Mouse (Mus musculus) kidney, embryonic 14.5 days (tissue): ENCODE results near the gene Cisd2. TPM values are rescaled to one million over a fixed set of nuclear protein-coding genes. Genes with fewer than 3 reads are reported as not detected.

Experiments used
- ATAC-seq: fragments of 200-750 bp; cut with Nextera tagmentation; 2 replicates; pipeline ENCODE4 v1.8.0; 2017; ENCODE audit warnings: moderate number of reproducible peaks, mild to moderate bottlenecking, moderate TSS enrichment, moderate library complexity; ENCODE audit not compliant: low FRiP score, low TSS enrichment
- H3K27ac ChIP-seq: fragments of 300-500 bp; sonication (generic); 2 replicates; pipeline ENCODE4 v1.5.1; 2014; ENCODE audit warnings: low read depth, mild to moderate bottlenecking, low read length, moderate library complexity, mixed read lengths
- H3K27me3 ChIP-seq: fragments of 300-500 bp; sonication (generic); 2 replicates; pipeline ENCODE4 v1.6.1; 2014; ENCODE audit warnings: mild to moderate bottlenecking, low read length; ENCODE audit not compliant: control insufficient read depth, insufficient read depth
- H3K36me3 ChIP-seq: fragments of 300-500 bp; sonication (generic); 2 replicates; pipeline ENCODE4 v1.6.1; 2014; ENCODE audit warnings: low read length, mixed read lengths; ENCODE audit not compliant: control insufficient read depth, insufficient read depth
- H3K4me1 ChIP-seq: fragments of 300-500 bp; sonication (generic); 2 replicates; pipeline ENCODE4 v1.6.1; 2014; ENCODE audit warnings: low read length, mixed read lengths; ENCODE audit not compliant: control insufficient read depth, insufficient read depth
- H3K4me2 ChIP-seq: fragments of 300-500 bp; sonication (generic); replicated peaks from 2 replicates; pipeline ENCODE4 v1.6.1; 2014; ENCODE audit warnings: low read depth, mild to moderate bottlenecking, low read length
- H3K4me3 ChIP-seq: fragments of 300-500 bp; sonication (generic); 2 replicates; pipeline ENCODE4 v1.5.1; 2014; ENCODE audit warnings: mild to moderate bottlenecking, low read length
- H3K9ac ChIP-seq: fragments of 300-500 bp; sonication (generic); 2 replicates; pipeline ENCODE4 v1.6.1; 2014; ENCODE audit warnings: low read depth, mild to moderate bottlenecking, low read length, moderate library complexity
- H3K9me3 ChIP-seq: fragments of 300-500 bp; sonication (generic); 2 replicates; pipeline ENCODE4 v1.6.1; 2016; ENCODE audit warnings: low read length; ENCODE audit not compliant: control insufficient read depth
- WGBS: fragments of 180-500 bp; shearing (Covaris S2); extraction: QIAGEN DNeasy Blood & Tissue Kit; methylation state at CpG from one replicate; pipeline ENCODE4 v1.1.7; 2014; 5-methylcytosine and 5-hydroxymethylcytosine counted together
- polyA plus RNA-seq: library from polyadenylated mRNA; unstranded; fragments of >200 nt; fragmentation: Nextera tagmentation; extraction: Ambion mirVana; gene quantifications from 2 replicates; pipeline ENCODE4 v1.2.1, GENCODE M21; 2014

Gene Cisd2
- polyA plus RNA-seq, 1 experiment from 2014 or later: 73.2 TPM

GRCm38 (mm10) chr3:135420542-135421309, 3.0 kb downstream of the Cisd2 start:
- Histone ChIP-seq H3K9ac (no peak overlapping the region), H3K4me3 (no peak overlapping the region), H3K4me1 (peaks cover 11% of the 10 kb centered on the region; the same call in 1 of the 2 replicates), H3K9me3 (no peaks in the 10 kb centered on the region), H3K4me2 (no peak overlapping the region), H3K36me3 (no peaks in the 10 kb centered on the region), H3K27me3 (no peaks in the 10 kb centered on the region), H3K27ac (no peak overlapping the region)
- ATAC-seq: no peak
- WGBS: 87% methylated on average over 9 of the region's 9 CpGs

GRCm38 (mm10) chr3:135417799-135418198, 5.9 kb downstream of the Cisd2 start:
- Histone ChIP-seq H3K27me3 (no peaks in the 10 kb centered on the region), H3K9ac (no peak overlapping the region), H3K4me3 (no peak overlapping the region), H3K36me3 (no peaks in the 10 kb centered on the region), H3K4me1 (peaks cover 9% of the 10 kb centered on the region; the same call in 1 of the 2 replicates), H3K27ac (no peak overlapping the region), H3K4me2 (no peak overlapping the region), H3K9me3 (no peaks in the 10 kb centered on the region)
- 84% methylated on average over 3 of the region's 3 CpGs for WGBS
- no peak for ATAC-seq

GRCm38 (mm10) chr3:135417245-135417644, 6.5 kb downstream of the Cisd2 start:
- ATAC-seq: no peak
- Histone ChIP-seq H3K9ac (no peak overlapping the region), H3K4me3 (no peak overlapping the region), H3K4me2 (no peak overlapping the region), H3K27ac (no peak overlapping the region), H3K9me3 (no peaks in the 10 kb centered on the region), H3K27me3 (no peaks in the 10 kb centered on the region), H3K36me3 (no peaks in the 10 kb centered on the region), H3K4me1 (peaks cover 6% of the 10 kb centered on the region; the same call in 1 of the 2 replicates)
- 85% methylated on average over 3 of the region's 3 CpGs for WGBS

GRCm38 (mm10) chr3:135411824-135412223, 11.9 kb downstream of the Cisd2 start:
- H3K4me3 ChIP-seq: no peak overlapping the region
- no peaks in the 10 kb centered on the region for H3K27me3 ChIP-seq
- no peak for ATAC-seq
- no peak overlapping the region for H3K4me2 ChIP-seq
- H3K36me3 ChIP-seq: peaks cover 10% of the 10 kb centered on the region; the same call in 1 of the 2 replicates
- H3K4me1 ChIP-seq: no peaks in the 10 kb centered on the region
- no peak overlapping the region for H3K27ac ChIP-seq
- H3K9me3 ChIP-seq: no peaks in the 10 kb centered on the region
- H3K9ac ChIP-seq: no peak overlapping the region
- 83% methylated on average over 9 of the region's 9 CpGs for WGBS

GRCm38 (mm10) chr3:135411056-135411455, 12.7 kb downstream of the Cisd2 start:
- no peak overlapping the region for H3K9ac ChIP-seq
- no peak overlapping the region for H3K4me3 ChIP-seq
- H3K27ac ChIP-seq: no peak overlapping the region
- no peak overlapping the region for H3K4me2 ChIP-seq
- no peaks in the 10 kb centered on the region for H3K9me3 ChIP-seq
- H3K4me1 ChIP-seq: no peaks in the 10 kb centered on the region
- 91% methylated on average over 12 of the region's 12 CpGs for WGBS
- ATAC-seq: no peak
- H3K27me3 ChIP-seq: no peaks in the 10 kb centered on the region
- H3K36me3 ChIP-seq: peaks cover 16% of the 10 kb centered on the region; the same call in 1 of the 2 replicates

GRCm38 (mm10) chr3:135409219-135409618, 14.5 kb downstream of the Cisd2 start:
- no peaks in the 10 kb centered on the region for H3K27me3 ChIP-seq
- H3K9me3 ChIP-seq: no peaks in the 10 kb centered on the region
- H3K4me3 ChIP-seq: no peak overlapping the region
- H3K4me1 ChIP-seq: no peaks in the 10 kb centered on the region
- H3K9ac ChIP-seq: no peak overlapping the region
- H3K27ac ChIP-seq: no peak overlapping the region
- no peak overlapping the region for H3K4me2 ChIP-seq
- H3K36me3 ChIP-seq: peaks cover 22% of the 10 kb centered on the region; the same call in 1 of the 2 replicates
- ATAC-seq: no peak
- 98% methylated on average over 5 of the region's 5 CpGs for WGBS

GRCm38 (mm10) chr3:135407351-135407750, 16.4 kb downstream of the Cisd2 start:
- Histone ChIP-seq H3K27ac (no peak overlapping the region), H3K4me3 (no peak overlapping the region), H3K4me1 (no peaks in the 10 kb centered on the region), H3K27me3 (no peaks in the 10 kb centered on the region), H3K9me3 (no peaks in the 10 kb centered on the region), H3K4me2 (no peak overlapping the region), H3K9ac (no peak overlapping the region), H3K36me3 (peaks cover 22% of the 10 kb centered on the region; the same call in 1 of the 2 replicates)
- no peak for ATAC-seq
- 86% methylated on average over 9 of the region's 9 CpGs for WGBS

GRCm38 (mm10) chr3:135404599-135404998, 19.1 kb downstream of the Cisd2 start:
- no peaks in the 10 kb centered on the region for H3K9me3 ChIP-seq
- no peak overlapping the region for H3K9ac ChIP-seq
- H3K4me1 ChIP-seq: no peaks in the 10 kb centered on the region
- no peak overlapping the region for H3K27ac ChIP-seq
- peaks cover 20% of the 10 kb centered on the region; the same call in 1 of the 2 replicates for H3K36me3 ChIP-seq
- H3K4me3 ChIP-seq: no peak overlapping the region
- H3K27me3 ChIP-seq: no peaks in the 10 kb centered on the region
- no peak overlapping the region for H3K4me2 ChIP-seq
- ATAC-seq: no peak
- WGBS: 84% methylated on average over 4 of the region's 4 CpGs

- WGBS: 78% methylated on average over 5 of the region's 5 CpGs
- Histone ChIP-seq H3K4me1 (no peaks in the 10 kb centered on the region), H3K27ac (no peak overlapping the region), H3K36me3 (peaks cover 17% of the 10 kb centered on the region; the same call in 1 of the 2 replicates), H3K9ac (no peak overlapping the region), H3K27me3 (no peaks in the 10 kb centered on the region), H3K4me3 (no peak overlapping the region), H3K9me3 (no peaks in the 10 kb centered on the region), H3K4me2 (no peak overlapping the region)
- ATAC-seq: no peak
Measured at GRCm38 (mm10) chr3:135403856-135404255, 19.9 kb downstream of the Cisd2 start.
